Mouse (Mus musculus) neural tube, embryonic 11.5 days (tissue): Measurements from ENCODE around the gene Nfic. TPM values are rescaled to one million over a fixed set of nuclear protein-coding genes. Genes with fewer than 3 reads are reported as not detected.

Experiments used
- ATAC-seq: fragments of 200-750 bp; cut with Nextera tagmentation; 2 replicates; pipeline ENCODE4 v1.8.0; 2017; ENCODE audit warnings: moderate number of reproducible peaks, mild to moderate bottlenecking, moderate TSS enrichment, moderate library complexity; ENCODE audit not compliant: insufficient read depth, low FRiP score, low TSS enrichment
- DNase-seq: peaks from one replicate; pipeline ENCODE4 v3.0.0-alpha.2; 2015; ENCODE audit warnings: low spot score
- H3K27ac ChIP-seq: fragments of 300-500 bp; sonication (generic); 2 replicates; pipeline ENCODE4 v1.5.1; 2014; ENCODE audit warnings: low read depth, mild to moderate bottlenecking, low read length
- H3K27me3 ChIP-seq: fragments of 300-500 bp; sonication (generic); 2 replicates; pipeline ENCODE4 v1.6.1; 2014; ENCODE audit warnings: mild to moderate bottlenecking, low read length, mixed read lengths; ENCODE audit not compliant: control insufficient read depth, insufficient read depth
- H3K36me3 ChIP-seq: fragments of 300-500 bp; sonication (generic); 2 replicates; pipeline ENCODE4 v1.6.1; 2014; ENCODE audit warnings: mild to moderate bottlenecking, low read length, moderate library complexity, mixed read lengths; ENCODE audit not compliant: control insufficient read depth, insufficient read depth
- H3K4me1 ChIP-seq: fragments of 300-500 bp; sonication (generic); 2 replicates; pipeline ENCODE4 v1.6.1; 2014; ENCODE audit warnings: low read length, mixed read lengths; ENCODE audit not compliant: control insufficient read depth, insufficient read depth
- H3K4me2 ChIP-seq: fragments of 300-500 bp; sonication (generic); 2 replicates; pipeline ENCODE4 v1.6.1; 2014; ENCODE audit warnings: low read depth, mild to moderate bottlenecking, moderate library complexity
- H3K4me3 ChIP-seq: fragments of 300-500 bp; sonication (generic); 2 replicates; pipeline ENCODE4 v1.5.1; 2014; ENCODE audit warnings: low read depth, low read length
- H3K9ac ChIP-seq: fragments of 300-500 bp; sonication (generic); 2 replicates; pipeline ENCODE4 v1.6.1; 2014; ENCODE audit warnings: mild to moderate bottlenecking, low read length
- H3K9me3 ChIP-seq: fragments of 300-500 bp; sonication (generic); 2 replicates; pipeline ENCODE4 v1.6.1; 2016; ENCODE audit warnings: low read length; ENCODE audit not compliant: control insufficient read depth
- WGBS: fragments of 180-500 bp; shearing (Covaris S2); extraction: QIAGEN DNeasy Blood & Tissue Kit; methylation state at CpG from one replicate; pipeline ENCODE4 v1.1.7; 2014; 5-methylcytosine and 5-hydroxymethylcytosine counted together
- polyA plus RNA-seq: library from polyadenylated mRNA; unstranded; fragments of >200 nt; fragmentation: Nextera tagmentation; extraction: Ambion mirVana; gene quantifications from 2 replicates; pipeline ENCODE4 v1.2.1, GENCODE M21; 2014

Nfic gene
- polyA plus RNA-seq, 1 experiment from 2014 or later = 16.8 TPM

GRCm38 (mm10) chr10:81420191-81420767 lies 35.2 kb downstream of the Nfic start:
- no peak overlapping the region for H3K27ac ChIP-seq
- 83% methylated on average over 40 of the region's 40 CpGs for WGBS
- H3K27me3 ChIP-seq = peaks cover 21% of the 10 kb centered on the region
- H3K9ac ChIP-seq = no peak overlapping the region
- ATAC-seq (no peak), DNase-seq (peak; percentile 5)
- no peak overlapping the region for H3K4me2 ChIP-seq
- H3K4me1 ChIP-seq = peaks cover 16% of the 10 kb centered on the region
- no peaks in the 10 kb centered on the region for H3K36me3 ChIP-seq
- no peak overlapping the region for H3K4me3 ChIP-seq
- no peaks in the 10 kb centered on the region for H3K9me3 ChIP-seq

DNA sequence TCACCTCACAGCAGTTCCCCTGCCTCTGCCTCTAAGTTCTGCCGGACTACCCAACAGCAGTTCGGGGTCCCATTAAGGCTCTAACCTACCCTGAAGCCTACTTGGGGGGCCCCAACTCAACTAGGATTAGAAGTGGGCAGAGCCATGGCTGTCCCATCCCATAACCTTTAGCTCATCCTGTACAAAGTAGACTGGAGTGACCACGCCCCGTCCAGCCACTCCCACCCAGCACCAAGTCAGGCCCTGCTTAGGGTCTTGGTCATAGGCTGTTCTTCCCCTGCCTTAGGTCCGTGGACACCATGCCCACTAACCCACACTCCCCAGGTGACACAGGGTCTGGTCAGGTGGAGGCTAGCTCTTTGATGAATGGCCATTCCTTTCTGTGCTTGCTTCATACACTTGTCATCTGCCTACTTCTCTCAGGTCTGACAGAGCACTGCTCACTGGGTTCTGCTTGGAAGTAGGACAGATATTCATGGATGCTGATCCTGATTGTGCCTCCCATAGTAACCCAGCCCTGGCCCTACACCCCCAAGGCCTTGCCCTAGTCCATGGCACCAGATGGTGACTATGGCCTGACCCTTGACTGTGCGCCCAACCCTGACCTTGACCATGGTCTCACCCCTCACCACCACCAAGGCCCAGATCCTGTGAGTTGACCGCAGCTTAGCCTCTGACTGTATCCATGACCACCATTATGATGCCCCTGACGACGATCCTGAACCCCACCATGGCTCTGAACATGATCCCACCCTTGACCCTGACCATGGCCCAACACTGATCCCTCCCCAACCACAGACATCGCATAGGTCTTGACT lies 36.1 kb downstream of the Nfic start:
- DNase-seq (peak; percentile 7), ATAC-seq (no peak)
- H3K27me3 ChIP-seq = peaks cover 12% of the 10 kb centered on the region; the same call in 1 of the 2 replicates
- no peak overlapping the region for H3K9ac ChIP-seq
- no peak overlapping the region for H3K27ac ChIP-seq
- H3K4me3 ChIP-seq = no peak overlapping the region
- peaks cover 20% of the 10 kb centered on the region for H3K4me1 ChIP-seq
- H3K9me3 ChIP-seq = no peaks in the 10 kb centered on the region
- WGBS = 93% methylated on average over 10 of the region's 10 CpGs
- H3K4me2 ChIP-seq = no peak overlapping the region
- no peaks in the 10 kb centered on the region for H3K36me3 ChIP-seq

- Histone ChIP-seq H3K27ac (no peak overlapping the region), H3K4me1 (peaks cover 26% of the 10 kb centered on the region), H3K27me3 (0 out of 2 replicates have a peak, but pooled peaks cover 6% of the 10 kb centered on the region), H3K36me3 (no peaks in the 10 kb centered on the region), H3K9me3 (no peaks in the 10 kb centered on the region), H3K4me2 (no peak overlapping the region), H3K4me3 (no peak overlapping the region), H3K9ac (no peak overlapping the region)
- peak; percentile 19 for DNase-seq
- ATAC-seq = no peak
- WGBS = 41% methylated on average over 11 of the region's 11 CpGs
Measured at GRCm38 (mm10) chr10:81418216-81419070, 37.0 kb downstream of the Nfic start.

DNA sequence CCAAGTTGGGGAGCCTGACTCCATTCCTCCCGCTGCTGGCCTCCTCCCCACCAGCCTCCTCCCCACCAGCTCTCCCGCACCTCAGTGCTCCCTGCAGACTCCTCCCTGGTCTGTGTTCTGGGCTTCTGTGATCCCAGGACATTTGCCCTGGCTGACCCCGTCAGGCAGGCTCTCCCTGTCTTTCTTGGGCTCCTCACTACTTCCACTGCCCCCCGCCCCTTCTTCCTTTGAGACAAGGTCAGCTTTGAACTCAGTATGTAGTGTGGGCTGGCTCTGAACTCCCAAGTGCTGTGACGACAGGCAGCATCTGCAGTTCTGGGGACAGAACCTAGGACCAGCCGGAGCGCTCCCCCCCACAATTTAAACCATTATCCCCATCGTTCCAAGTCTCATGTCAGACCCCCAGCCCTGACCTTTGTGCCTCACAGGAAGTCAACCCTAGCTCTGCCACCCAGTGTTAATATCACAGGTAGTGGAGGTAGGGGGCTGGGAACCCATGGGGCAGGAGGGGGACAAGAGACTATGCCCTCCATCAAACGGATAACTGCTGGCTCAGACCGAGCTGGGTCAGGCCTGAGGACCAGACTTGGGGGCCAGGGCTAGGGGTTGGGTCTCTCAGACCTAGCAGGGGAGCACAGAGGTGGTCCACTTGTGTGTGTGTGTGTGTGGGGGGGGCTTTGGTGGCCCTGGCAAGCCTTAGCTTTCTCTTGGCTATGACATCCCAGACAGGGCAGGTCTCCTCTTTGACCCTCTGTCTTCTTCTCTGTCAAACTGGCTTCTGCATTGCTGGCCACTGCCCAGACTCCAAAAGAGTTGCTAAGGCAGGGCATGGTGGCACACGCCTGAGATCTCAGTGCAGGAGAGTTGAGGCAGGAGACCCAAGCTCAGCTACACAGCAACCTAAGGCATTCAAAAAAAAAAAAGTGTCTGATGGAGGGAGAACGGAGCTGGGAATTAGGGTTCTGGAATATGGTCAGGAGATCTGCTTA lies 37.9 kb downstream of the Nfic start:
- Histone ChIP-seq H3K4me1 (peaks cover 26% of the 10 kb centered on the region), H3K9me3 (no peaks in the 10 kb centered on the region), H3K27me3 (0 out of 2 replicates have a peak, but pooled peaks cover 6% of the 10 kb centered on the region), H3K36me3 (no peaks in the 10 kb centered on the region), H3K4me2 (peak overlapping the region; percentile 60), H3K27ac (peak overlapping the region; percentile 7; the same call in 1 of the 2 replicates), H3K9ac (peak overlapping the region; percentile 54), H3K4me3 (peak overlapping the region; percentile 24)
- DNase-seq = peak; percentile 18
- no peak for ATAC-seq
- 43% methylated on average over 12 of the region's 12 CpGs for WGBS

DNA sequence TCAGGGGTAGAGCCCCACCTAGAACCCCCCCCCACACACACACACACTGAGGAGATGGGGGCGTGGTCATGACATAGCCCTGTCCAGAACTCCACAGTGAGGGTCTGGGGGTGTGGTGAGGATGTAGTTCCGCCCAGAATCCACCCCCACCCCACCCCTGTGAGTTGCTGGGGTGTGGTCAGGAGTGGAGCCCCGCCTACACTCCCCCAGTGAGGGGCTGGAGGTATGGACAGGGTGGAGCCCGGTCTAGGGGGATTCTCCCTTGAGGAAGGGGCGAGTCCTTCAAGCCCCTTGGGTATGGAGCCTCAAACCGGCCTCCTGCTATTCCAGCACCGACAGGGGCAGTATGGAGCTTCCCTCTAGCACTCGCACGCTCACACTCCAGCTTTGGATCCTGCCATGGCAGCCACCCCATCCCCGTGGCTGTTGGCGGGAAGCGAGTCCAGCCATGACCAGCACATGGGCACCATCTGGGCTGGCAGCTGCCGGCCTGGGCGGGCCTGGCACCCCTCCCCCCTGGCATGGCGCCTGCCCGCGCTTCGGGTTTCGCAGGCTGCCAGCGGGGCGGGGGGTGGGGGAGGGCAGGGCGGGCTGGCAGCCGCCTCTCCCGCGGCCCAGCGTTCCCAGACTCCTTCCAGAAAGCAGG lies 38.7 kb downstream of the Nfic start:
- DNase-seq = peak; percentile 77
- H3K9me3 ChIP-seq = no peaks in the 10 kb centered on the region
- H3K4me3 ChIP-seq = peak overlapping the region; percentile 24
- H3K36me3 ChIP-seq = no peaks in the 10 kb centered on the region
- peak overlapping the region; percentile 7; the same call in 1 of the 2 replicates for H3K27ac ChIP-seq
- H3K4me1 ChIP-seq = peaks cover 34% of the 10 kb centered on the region
- 0% methylated on average over 19 of the region's 26 CpGs for WGBS
- H3K27me3 ChIP-seq = no peaks in the 10 kb centered on the region
- H3K9ac ChIP-seq = peak overlapping the region; percentile 54
- peak; percentile 49 for ATAC-seq
- H3K4me2 ChIP-seq = peak overlapping the region; percentile 60

- Histone ChIP-seq H3K9me3 (no peaks in the 10 kb centered on the region), H3K4me1 (peaks cover 40% of the 10 kb centered on the region), H3K4me3 (no peak overlapping the region), H3K27ac (no peak overlapping the region), H3K9ac (no peak overlapping the region), H3K36me3 (no peaks in the 10 kb centered on the region), H3K27me3 (no peaks in the 10 kb centered on the region), H3K4me2 (no peak overlapping the region)
- peak; percentile 11 for DNase-seq
- ATAC-seq = no peak
- 69% methylated on average over 17 of the region's 17 CpGs for WGBS
Measured at GRCm38 (mm10) chr10:81415549-81416310, 39.7 kb downstream of the Nfic start.

DNA sequence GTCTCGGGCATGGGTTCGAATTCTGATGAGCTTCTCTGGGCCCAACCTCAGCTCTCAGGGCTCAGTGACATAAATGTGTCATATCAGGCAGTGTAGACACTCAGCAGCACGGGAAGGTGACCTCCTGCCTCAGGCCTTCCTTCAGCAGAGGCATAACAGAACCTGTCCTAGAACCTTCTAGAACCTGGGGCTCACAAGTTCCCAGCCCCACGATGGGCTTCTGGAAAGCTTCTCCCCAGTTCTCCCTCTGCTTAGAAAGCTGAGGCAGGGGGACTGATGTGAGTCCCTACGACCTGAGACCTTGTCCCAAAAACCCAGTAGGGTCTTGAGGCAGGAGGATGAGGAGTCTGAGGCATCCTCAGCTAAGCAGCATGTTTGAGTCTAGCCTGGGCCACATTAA lies 40.3 kb downstream of the Nfic start:
- no peaks in the 10 kb centered on the region for H3K27me3 ChIP-seq
- no peaks in the 10 kb centered on the region for H3K9me3 ChIP-seq
- no peak overlapping the region for H3K4me3 ChIP-seq
- no peak overlapping the region for H3K4me2 ChIP-seq
- H3K36me3 ChIP-seq = no peaks in the 10 kb centered on the region
- H3K27ac ChIP-seq = no peak overlapping the region
- ATAC-seq (no peak), DNase-seq (no peak)
- WGBS = 80% methylated on average over 5 of the region's 5 CpGs
- H3K9ac ChIP-seq = no peak overlapping the region
- peaks cover 40% of the 10 kb centered on the region for H3K4me1 ChIP-seq
